Mouse (Mus musculus) C2C12 (cell line): ENCODE data around the gene Tubgcp5.

ENCODE experiments used
- CTCF ChIP-seq: IDR thresholded peaks from one replicate; pipeline ENCODE4 v1.5.1; 2011; ENCODE audit not compliant: control insufficient read depth, insufficient read depth, insufficient read length
- MYOD1 ChIP-seq: IDR thresholded peaks from one replicate; pipeline ENCODE4 v1.6.1; 2011; ENCODE audit warnings: low read depth; ENCODE audit not compliant: control insufficient read depth, insufficient read length

DNA sequence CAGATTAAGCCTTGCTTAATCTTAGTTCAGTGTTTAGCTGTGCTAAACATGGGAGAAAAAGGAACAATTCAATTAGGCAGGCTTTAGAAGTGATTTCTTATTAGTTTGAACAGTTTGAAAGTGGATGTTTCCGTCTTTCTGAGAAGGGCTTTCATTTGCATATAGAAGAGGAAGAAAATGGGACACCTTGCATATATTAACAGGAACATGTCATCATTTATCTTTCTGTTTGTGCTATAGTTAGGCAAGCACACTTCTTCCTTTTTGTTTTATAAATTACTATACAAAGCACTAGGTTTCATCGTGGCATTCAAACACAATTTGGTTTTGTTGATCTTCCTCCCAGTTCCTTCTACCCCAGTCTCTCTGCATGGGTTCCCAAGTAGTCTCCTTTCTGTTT, 63.8 kb downstream of the Tubgcp5 start:
- TF ChIP-seq MYOD1: no peak
- TF ChIP-seq CTCF: no peak
